Mouse (Mus musculus) gastrocnemius, adult 18-20 months (tissue): ENCODE measurements around the gene Slc6a18. TPM values are rescaled to one million over a fixed set of nuclear protein-coding genes. Genes with fewer than 3 reads are reported as not detected.
"Not testable (repeated sequence)": the region's sequence is repeated elsewhere in the genome, so short reads cannot be mapped to it uniquely, and the experiment has no call there.

ENCODE experiments used
- DNase-seq: peaks from one replicate; pipeline ENCODE4 v3.0.0; 2021; ENCODE audit warnings: low spot score
- long read RNA-seq, 2 experiments: library from polyadenylated mRNA; stranded (forward); transcript quantifications; one replicate each; pipeline ENCODE4 v2.0.0; 2021
- total RNA-seq, 2 experiments: library from RNA; stranded (reverse); gene quantifications; 2 replicates each; pipeline ENCODE4 v1.2.3; 2021

Gene Slc6a18
- under 1 TPM; 0.18 to 0.28 TPM for total RNA-seq
- long read RNA-seq, experiment 1, result 0 reads
- long read RNA-seq, experiment 2, result 0 reads

DNA sequence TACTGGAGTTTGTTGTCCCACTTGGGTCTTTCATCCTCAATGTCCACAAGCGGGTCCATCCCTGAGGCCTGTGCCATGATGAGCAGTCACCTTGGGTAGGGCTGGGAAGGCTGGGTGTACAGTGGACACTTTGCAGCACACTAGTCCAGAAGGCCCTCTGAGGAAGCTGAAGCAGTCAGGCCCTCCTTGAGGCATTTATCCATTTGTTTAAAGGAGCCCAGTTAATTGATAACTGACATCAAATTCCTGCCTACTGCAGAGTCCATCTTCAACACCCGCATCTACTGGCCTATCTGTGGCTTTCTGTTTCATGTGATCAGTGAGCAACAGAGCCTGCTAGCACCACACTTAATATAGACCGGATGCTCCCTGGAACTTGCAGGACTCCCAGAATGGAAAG, at the start of gene Slc6a18:
Gene Slc6a18 (minus strand): TSS at position 171 of the 400 bp plus-strand sequence.
- DNase-seq, result no peak

DNA sequence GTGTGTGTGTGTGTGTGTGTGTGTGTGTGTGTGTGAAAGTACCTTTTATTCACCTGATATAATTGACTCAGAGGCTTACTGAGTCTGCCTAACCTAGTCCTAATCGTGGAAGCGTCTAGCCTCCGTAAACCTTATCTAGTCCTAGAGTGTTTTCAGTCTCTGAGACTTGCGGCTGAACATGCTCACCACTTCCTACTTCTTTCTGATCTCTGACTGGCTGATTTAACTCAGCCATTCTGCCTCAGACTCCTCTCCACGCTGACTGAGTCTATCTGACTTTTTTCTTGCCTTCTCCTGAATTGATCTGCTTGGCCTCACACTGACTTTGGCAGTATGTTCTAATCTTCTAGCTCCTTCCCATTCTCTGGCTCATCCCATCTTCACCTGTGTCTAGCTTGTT, 47.5 kb upstream of the Slc6a18 start:
- DNase-seq, result no peak

DNA sequence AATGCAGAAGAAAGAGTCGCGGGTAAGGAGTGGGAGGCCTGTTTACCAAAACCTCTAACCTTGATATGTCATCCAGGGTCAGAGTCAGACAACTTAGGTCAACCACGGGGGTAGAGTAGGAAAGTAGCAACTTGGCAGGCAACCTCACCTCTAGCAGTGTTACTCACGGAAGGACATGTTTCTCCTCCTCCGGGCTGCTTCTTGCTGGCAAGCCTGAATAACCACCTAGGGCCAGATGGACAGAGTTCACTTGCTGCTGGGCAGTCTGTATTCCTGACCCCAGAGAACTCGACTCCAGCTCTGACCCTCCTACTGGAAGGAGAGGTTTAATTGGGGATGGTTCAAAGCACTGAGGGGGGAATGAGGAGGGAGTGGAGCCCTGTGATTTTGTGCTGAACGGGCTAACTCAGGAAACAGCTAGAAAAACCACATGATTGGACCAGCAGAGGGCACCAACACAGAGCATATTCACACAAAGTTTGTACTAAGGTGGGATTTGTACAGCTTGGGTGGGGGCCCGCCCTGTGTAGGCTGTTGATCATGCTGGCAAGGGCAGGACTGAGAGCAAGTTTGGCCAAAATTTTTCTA, 45.4 kb upstream of the Slc6a18 start:
- peak; percentile 18 for DNase-seq

DNA sequence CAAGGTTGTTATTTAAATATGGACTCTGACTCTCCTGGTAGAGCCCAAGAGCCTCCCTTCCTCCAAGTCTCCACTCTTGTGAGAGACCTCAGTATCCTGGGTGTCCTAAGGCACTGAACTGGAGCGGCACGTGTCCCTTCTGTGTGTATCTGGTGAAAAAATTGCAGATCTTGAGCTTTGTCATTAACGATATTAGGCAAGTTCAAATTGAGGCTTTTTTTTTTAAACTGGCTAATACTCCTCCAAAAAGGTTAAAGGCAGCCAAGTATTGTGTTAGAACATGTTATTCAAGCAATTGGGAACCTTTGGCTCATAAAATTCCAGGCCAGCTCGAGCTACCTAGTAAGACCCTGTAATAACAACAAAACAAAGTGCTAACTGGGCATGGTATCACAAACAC, 42.4 kb upstream of the Slc6a18 start:
- DNase-seq, result no peak

DNA sequence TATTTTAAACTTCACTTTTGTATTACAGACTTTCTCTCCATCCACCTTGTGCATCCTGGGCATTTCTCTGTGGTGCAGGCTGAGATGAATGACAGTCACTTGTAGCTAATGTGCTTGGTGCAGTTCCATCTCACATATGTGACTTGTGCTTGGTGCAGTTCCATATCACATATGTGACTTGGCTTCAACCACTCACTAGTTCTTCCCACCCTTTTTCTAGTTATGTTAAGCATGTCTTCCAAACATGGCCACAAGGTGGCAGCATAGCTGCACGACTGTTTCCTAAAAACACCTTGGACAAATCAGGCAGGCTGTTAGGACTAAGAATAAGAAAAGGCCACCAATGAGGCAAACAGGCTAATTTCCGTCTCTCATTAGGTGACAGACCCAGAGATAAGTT, 40.4 kb upstream of the Slc6a18 start:
- peak; percentile 81 for DNase-seq

DNA sequence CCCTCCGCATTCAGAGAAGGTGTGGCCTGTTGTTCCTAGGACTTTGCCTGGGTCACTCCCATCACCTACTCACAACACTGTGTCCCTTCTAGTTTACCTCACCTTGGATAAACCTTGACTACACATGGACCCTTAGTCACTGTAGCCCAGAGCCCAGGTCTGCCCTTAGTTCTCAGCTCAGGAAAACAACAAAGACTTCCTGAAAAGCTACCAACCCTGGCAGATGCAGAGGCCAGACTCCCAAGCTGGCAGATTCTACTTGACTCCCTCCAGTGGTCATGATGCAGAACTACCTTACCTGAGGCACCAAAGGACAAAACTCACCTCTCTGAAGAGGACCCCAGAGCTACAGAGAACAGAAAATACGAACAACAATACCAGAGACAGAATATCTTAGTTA, 36.2 kb upstream of the Slc6a18 start:
- DNase-seq, result no peak

DNA sequence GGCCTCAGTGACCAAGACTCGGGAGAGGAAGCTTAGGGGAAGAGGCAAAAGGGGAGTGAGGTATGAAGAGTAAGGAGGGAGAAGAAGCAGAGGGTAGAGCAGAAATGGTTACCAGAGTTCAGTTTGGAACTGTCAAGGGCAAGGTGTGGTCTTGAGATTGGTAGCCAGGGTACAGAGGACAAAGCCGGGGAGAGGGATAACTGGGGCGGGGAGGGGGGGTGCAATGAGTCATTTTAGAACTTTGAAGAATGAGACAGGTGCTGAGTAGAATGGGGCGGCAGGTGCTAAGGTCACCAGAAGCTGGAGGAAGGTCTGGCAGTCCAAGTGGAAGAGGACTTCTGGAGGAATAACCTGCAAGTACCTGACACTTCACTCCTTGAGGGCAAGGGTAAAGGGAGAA, 35.4 kb upstream of the Slc6a18 start:
- DNase-seq, result no peak

DNA sequence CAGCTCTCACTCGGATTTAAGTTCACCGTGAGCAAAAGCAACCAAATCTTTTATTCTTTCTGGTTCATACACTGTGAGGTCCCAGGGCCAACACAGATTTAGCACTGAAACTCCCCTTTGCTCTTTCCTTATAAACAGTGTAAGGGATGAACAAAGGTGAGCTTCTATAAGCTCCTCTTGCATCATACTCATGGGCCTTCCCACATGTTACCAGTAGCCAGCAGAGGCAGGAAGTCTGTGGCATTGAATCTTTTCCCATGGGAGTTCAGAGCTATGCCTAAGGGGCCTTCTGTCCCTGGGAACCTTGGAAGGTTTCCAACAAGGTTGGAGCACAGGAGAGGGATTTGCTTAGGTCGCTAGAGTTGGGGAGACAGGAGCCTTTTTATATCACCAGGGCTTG, 34.4 kb upstream of the Slc6a18 start:
- DNase-seq, result no peak

DNA sequence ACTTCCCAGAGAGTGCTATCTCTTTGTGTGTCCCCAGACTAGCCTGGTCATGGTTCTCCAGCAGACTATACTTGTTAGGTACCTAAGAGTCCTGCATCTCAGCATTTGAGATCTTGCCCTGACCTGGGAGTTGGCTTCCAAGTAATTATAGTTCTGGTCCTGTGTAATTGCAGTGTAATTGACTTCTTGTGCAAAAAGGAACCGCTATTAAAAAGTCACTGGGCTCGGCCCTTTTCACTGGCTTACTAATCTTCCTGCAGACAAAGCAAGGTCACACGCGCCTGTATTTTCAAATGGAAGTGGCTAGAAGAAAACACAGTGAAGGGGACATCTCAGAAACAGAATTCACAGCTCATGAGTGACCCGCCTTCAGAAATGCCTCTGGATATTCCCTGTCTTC, 34.0 kb upstream of the Slc6a18 start:
- DNase-seq, result no peak

DNA sequence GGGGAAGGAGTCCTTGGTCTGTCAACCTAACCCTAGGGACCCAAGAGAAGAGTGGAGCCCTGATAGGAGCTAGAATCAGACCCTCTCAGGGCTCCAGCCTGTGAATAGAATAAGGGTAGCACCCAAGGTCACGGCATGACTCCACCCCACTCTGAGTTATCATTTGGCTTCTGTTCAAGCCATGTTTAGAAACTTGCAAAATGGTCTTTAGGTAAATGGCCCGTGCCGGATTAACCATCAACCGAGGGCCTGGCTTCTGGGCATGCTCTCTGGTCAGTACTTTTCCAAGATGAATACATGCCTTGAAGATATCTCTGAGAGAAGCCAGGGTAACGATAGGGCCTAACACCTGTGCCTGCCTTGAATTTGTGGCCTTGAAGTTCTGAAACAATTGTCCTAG, 33.4 kb upstream of the Slc6a18 start:
- DNase-seq, result no peak

DNA sequence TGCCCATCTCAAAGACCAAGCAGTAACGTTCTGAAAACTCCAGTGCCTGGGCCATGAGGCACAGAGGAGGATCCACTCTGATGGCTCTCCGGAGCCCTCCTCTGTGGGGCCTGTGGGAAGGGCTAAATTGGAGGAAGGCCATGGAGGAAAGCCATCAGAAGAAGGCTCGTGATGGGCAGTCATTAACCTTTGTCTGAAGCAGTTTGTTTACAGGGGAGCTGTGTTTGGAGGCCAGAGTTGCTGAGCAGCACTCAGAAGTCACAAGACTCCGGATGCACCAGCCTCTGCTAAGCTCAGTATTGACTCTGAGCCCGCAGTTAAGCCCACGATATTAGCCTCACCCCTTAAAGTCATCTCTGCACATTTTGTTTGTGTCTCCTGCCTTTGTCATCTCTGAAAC, 31.7 kb upstream of the Slc6a18 start:
- no peak for DNase-seq

DNA sequence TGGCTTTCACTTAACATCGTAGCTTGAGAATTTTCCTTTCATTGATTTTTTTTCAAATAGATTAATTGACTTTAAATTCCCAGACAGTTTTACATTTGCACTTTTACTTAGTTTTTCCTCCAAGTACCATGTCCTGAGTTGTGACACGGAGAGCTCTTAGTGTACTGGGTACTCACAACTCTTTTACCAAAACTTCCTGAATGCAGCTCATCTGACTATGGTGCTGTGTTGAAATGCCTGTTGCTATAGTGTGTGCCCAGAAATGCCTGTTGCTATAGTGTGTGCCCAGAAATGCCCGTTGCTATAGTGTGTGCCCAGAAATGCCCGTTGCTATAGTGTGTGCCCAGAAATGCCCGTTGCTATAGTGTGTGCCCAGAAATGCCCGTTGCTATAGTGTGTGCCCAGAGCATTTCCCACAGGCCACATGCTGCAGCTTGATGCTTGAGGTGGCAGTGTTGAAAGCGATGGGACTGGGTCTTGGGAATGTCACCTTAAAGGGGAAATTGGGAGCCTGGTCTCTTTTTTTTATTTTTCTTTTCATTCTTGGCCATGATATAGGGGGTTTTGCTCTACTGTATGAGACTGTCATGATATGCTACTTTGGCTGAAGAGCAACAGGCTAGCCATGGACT, 27.0 kb upstream of the Slc6a18 start, which contains the start of gene Slc6a19:
Gene Slc6a19 (minus strand): TSS at position 172 of the 632 bp plus-strand sequence.
- DNase-seq, result no peak

DNA sequence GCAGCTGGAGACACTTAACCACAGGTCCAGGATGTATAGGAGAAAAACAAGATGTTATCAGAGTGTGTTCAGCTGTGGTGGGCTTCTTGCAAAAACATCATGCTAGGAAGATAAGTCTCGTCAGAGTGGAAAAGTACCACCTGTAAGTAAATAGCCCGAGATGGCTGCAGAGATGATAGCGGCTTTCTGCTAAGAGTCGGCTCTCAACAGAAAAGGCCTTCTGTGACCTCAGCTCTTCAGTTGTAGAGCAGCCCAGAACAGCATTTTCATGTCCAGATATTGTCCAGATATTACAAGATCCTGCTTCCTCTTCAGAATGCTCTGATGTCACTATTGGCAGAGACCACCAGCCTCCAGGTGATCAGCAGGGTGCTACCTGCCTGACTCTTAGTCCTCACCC, 25.7 kb upstream of the Slc6a18 start:
- not testable (repeated sequence) for DNase-seq

DNA sequence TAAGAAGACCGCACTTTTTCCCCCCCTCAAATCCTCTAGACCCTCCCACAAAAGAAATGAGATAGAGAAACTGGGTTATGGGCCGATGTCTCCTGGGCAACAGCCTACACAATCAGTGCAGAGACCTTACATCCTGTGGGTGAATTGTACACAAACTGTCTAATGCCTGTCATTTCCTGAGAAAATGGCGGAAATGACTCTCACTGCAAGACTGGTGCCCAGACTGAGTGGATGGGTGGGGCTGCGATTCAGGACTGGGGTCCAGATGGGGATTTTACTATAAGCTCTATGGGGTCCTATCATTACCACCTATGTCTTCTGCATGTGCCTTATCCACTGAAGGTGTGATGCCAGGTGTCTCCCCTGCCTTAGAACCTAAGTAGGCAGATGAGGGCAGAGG, 25.0 kb upstream of the Slc6a18 start:
- no peak for DNase-seq

DNA sequence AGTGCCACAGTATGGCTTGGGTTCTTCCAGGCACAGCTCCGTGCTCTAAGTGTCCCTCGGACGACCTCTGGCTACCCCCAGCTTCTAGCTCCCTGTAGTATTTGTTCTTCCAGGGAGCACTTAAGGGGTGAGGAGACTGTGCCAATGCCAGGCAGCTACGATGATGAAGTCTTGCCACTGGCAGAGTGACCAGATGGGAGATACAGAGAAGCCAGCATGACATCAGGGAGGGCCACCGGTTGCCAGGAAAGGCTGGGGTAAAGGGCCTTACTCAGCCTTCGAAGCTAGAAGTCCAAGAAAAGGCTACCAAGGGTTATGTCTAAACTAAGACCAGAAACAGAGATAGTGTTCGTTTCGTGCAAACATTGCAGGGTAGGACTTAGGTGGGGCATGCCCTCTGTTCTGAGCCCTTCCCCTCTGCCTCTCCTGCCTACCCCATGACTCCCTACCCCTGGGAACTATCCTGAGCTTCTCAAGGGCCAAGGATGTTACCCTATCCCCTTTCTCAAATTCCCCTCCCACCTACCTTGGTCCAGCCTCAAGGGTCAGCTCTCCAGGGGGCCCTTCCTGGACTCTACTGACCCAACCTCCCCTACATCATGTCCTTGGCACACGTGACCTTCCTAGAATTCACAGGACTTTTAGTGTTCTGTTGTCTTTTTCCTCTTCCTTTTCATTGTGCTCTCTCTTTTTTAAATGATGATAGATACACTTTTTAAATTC, 23.5 kb upstream of the Slc6a18 start:
- no peak for DNase-seq

DNA sequence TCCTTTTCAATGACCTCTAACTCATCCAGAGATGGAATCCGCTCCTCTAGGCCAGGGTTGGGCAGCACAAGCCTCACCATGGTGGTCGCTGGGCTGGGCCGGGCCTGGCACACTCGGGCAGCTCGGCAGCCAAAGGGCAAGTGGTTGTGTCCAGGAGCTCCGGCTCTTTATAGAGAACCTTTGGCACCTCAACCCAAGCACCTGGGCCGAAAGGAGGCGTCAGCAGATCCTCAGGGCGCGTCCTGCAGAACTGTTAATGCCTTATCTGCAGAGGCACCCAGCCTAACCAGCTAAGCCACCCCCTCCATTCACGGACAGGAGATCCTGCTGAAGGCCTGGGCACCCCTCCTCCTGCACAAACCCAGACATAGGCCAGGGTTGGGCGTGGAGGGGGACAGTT, 22.7 kb upstream of the Slc6a18 start:
- no peak for DNase-seq

DNA sequence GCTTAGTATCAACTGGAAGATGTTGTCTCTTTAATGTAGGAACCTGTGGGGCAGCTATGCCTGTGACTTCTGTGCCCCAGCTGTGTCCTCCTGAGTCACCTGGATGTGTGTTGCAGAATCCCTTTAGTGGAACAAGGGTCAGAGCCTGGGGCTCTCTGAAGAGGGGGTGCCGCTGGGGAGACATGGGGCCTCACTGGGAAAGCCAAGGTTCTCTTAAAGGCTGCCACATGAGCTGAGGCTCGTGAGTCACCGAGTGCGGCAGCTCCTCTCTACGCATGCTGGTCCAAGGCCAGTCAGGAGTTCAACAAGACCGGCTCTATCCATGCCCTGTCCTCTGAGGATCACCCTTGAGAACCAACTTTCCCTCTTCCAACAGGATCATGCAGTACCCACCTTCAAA, 21.9 kb upstream of the Slc6a18 start:
- DNase-seq, result no peak

DNA sequence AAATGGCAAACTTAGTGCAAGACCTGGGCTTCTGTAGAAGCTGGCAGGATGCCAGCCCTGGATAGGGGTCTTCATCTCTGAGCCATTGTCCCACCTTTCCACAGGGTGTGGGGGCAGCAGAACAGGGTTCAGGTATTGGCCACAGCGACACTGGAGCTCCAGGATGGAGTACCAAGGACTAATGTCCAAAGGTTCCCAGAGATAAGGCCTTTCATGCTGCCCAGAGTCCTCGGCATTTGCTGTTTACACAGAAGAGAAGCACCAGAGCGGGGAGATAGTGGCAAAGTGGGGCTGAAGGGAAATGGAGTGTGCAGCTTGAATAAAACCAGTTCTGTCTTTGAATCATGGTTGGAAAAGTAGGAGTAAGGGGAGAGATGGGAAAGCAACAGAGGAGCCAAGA, 18.7 kb upstream of the Slc6a18 start:
- no peak for DNase-seq

DNA sequence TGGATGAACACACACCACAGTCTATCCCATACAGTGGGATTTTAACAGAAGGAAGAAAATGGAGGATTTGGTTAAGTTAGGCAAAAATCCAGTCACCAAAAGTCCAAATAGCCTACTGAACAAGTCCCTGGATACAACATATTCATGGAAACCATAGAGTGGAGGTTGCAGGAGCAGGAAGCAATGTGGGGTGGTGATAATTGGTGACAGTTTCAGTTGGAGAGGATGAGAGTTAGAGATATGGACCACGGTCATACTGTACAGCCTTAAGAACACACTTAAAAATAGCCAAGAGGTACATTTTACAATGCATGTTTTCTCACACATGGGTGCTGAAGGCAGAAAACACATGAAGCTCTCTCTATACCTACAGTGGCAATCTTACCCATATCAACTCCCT, 17.1 kb upstream of the Slc6a18 start:
- no peak for DNase-seq

DNA sequence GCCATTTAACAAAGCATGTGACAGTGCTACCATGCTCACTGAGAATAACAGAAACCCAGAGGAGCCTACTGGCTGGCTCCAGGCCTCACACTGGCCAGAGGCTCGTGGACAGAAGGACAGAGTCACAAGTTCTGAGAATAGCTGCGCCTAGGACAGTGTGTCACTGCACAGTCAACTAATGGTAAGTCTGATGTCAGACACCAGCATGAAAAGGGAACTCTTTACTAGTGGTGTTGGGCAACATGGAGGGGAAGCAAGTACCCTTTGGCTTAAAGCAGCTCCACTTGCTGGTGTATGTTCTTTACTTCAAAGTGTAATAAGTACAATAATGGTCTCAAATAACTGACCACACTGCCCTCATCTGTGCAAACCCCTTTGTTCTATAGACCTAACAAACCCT, 15.5 kb upstream of the Slc6a18 start:
- DNase-seq, result no peak

DNA sequence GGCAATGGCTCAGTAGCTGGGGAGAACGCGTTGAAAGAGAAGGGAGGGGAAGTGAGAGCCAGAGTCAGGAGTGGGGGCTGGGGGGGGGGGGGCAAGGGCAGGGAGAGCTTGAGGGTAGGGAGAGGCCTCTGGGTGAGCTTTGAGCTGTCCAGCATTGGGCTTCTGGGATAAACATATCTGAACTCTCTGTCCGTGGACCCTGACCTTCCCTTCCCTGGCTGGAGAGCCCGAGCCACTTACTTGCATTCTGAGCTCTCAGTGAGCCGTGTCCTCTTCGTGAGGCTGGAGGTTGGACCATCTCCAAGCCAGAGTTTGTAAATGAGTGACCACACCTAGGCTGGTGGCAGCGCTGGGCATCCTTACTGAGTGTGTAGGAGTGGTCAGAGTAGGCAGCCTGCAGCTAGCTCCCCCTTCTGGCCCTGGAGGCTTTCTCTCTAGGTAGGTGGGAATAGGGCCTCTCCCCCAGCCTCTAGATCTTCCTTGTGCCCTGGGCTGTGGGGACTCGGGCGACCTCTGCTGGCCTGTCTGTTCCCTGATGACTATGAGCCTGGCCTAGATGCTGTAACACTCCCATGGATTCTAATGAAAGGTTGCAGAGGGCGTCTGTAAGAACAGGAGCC, 14.5 kb upstream of the Slc6a18 start:
- DNase-seq, result peak; percentile 24

DNA sequence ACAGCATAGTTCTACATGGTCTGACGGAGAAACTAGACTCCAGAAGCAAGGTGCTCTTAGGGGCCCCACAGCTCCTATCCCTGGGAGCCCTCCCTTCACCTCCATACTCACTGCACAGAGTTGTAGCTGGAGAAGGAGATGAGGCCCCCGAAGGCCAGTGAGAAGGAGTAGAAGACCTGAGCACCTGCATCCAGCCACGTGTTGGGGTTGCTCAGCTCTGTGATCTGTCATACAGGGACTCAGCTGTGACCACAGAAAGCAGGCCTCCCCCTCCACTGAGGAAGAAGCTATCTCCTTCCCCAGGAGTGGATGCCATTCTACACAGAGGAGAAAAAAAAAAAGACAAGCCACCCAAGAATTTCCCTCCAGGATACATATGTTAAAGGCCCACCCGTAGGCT, 11.1 kb upstream of the Slc6a18 start:
- no peak for DNase-seq

DNA sequence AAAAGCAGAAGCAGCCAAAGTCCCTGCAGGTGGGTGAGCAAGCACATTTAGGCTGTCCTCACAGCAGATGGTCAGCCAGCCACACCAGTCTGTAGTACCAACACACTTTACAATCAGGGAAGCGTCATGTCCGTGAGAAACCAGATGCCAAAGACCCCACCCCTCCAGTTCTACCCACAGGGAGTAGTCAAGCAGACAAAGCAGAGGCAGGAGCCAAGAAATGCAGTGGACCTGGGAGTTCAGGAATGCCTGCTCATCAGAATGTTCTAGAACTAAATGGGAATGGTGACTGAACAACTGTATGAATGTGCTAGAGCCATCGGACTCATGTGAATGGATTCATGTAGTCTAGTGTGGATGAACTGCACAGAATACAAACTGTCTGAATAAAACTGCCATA, 9.8 kb upstream of the Slc6a18 start:
- DNase-seq, result no peak
